Mouse (Mus musculus): ENCODE measurements around the gene Dnaja4.

DNA sequence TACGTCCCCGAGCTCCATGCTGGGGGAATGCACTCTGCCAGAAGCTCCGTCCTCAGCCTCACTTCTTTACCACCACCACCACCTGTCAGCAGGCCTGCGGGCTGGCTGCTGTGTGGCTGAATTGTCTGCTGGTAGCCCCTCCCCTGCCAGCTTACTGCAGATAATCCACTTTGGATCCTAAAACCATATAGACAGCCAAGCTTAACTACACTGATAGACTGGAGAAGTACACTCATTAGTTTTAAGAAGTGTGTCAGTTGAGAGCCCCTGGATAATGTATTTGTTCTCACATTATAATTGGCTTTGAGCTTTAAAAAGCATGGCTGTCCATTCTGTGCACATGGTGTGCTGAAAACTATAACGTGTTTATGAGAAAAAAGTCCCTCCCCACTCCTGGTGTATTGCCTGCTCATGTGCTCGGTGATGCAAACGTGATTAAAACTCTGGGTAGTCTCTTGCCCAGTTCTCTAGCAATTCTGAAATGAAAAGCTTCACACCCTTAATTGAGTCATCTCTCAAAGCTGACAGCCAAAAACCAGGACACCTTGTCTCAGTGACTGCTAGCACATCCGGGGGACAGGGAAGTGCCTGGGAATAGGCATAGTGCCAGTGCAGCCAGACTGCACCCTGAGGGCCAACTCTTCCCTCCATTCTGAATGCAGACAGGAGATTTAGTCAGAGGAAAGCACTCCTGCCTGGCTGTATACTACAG lies 8.8 kb downstream of the Dnaja4 start:
- TF ChIP-seq CTCF (IDR thresholded peaks at IDR 0.05; ENCODE audit: control insufficient read depth, insufficient read depth, insufficient replicate concordance, low read depth, low read length) (no peak), POLR2A (IDR thresholded peaks at IDR 0.05; ENCODE audit: control insufficient read depth, low read depth, low read length) (no peak)
